Mouse (Mus musculus) ES-Bruce4 (cell line): ENCODE data around the gene Slc12a3. TPM values are rescaled to one million over a fixed set of nuclear protein-coding genes. Genes with fewer than 3 reads are reported as not detected.

Source experiments
- H3K27ac ChIP-seq: 2 replicates; pipeline ENCODE4 v1.5.1; 2012; ENCODE audit warnings: low read length, inconsistent platforms; ENCODE audit not compliant: insufficient read depth
- H3K27me3 ChIP-seq: 2 replicates; pipeline ENCODE4 v1.6.1; 2012; ENCODE audit warnings: mild to moderate bottlenecking, low read length, inconsistent platforms; ENCODE audit not compliant: control insufficient read depth, poor library complexity, insufficient read depth, severe bottlenecking
- H3K36me3 ChIP-seq: 2 replicates; pipeline ENCODE4 v1.6.1; 2012; ENCODE audit warnings: inconsistent platforms, mild to moderate bottlenecking, low read length, moderate library complexity; ENCODE audit not compliant: control insufficient read depth, poor library complexity, insufficient read depth, severe bottlenecking
- H3K4me1 ChIP-seq: one replicate; pipeline ENCODE4 v1.8.1; 2011; ENCODE audit warnings: low read length; ENCODE audit not compliant: control insufficient read depth, insufficient read depth
- H3K4me3 ChIP-seq: 2 replicates; pipeline ENCODE4 v1.5.1; 2011; ENCODE audit warnings: low read depth, mild to moderate bottlenecking, low read length
- H3K9ac ChIP-seq: 2 replicates; pipeline ENCODE4 v1.6.1; 2012; ENCODE audit warnings: low read depth, mild to moderate bottlenecking, inconsistent platforms; ENCODE audit not compliant: poor library complexity, severe bottlenecking
- H3K9me3 ChIP-seq: replicated peaks from 2 replicates; pipeline ENCODE4 v1.6.1; 2012; ENCODE audit warnings: mild to moderate bottlenecking, low read length, inconsistent platforms; ENCODE audit not compliant: control insufficient read depth, poor library complexity, insufficient read depth, severe bottlenecking
- CTCF ChIP-seq: IDR thresholded peaks from one replicate; pipeline ENCODE4 v1.8.1; 2011; ENCODE audit warnings: low read depth, low read length
- EP300 ChIP-seq: IDR thresholded peaks from 2 replicates; pipeline ENCODE4 v1.6.1; 2011; ENCODE audit warnings: low read depth, low read length; ENCODE audit not compliant: insufficient read depth
- POLR2A ChIP-seq: IDR thresholded peaks from one replicate; pipeline ENCODE4 v1.8.1; 2011; ENCODE audit warnings: low read length; ENCODE audit not compliant: insufficient read depth
- polyA plus RNA-seq: library from polyadenylated mRNA; stranded (reverse); fragments of >200 nt; gene quantifications from 2 replicates; pipeline ENCODE4 v1.2.4, GENCODE M21; 2011; ENCODE audit warnings: low read depth; ENCODE audit not compliant: missing spikeins, insufficient read depth, insufficient read length

Gene Slc12a3
- polyA plus RNA-seq, 1 experiment, result not detected

GRCm38 (mm10) chr8:94337559-94337958 is 8.6 kb downstream of the Slc12a3 start:
- H3K27me3 ChIP-seq, result no peaks in the 10 kb centered on the region
- no peaks in the 10 kb centered on the region for H3K36me3 ChIP-seq
- H3K27ac ChIP-seq, result no peak overlapping the region
- no peak overlapping the region for H3K9ac ChIP-seq
- no peak for TF ChIP-seq CTCF
- TF ChIP-seq POLR2A, result no peak
- no peak for TF ChIP-seq EP300
- H3K4me3 ChIP-seq, result no peak overlapping the region
- H3K9me3 ChIP-seq, result no peaks in the 10 kb centered on the region
- H3K4me1 ChIP-seq, result no peaks in the 10 kb centered on the region

DNA sequence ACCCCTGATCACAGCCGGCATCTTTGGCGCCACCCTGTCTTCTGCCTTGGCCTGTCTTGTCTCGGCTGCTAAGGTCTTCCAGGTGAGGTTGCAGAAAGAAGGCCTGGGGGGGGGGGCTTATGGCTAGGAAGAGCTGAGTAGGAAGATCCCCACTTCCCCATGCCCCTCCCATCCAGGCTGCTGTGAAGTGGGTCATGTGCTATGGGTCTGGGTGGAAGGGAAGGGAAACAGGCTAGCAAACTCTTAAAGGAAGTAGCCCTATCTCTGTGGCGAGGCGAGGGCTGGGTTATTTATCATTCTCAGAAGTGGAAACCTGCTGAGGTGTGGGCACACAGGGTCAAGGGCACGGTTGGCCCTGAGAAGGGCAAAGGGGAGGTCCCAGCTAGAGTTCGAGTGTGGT is 11.8 kb downstream of the Slc12a3 start:
- Histone ChIP-seq H3K27ac (no peak overlapping the region), H3K36me3 (no peaks in the 10 kb centered on the region), H3K4me3 (no peak overlapping the region), H3K9me3 (no peaks in the 10 kb centered on the region), H3K9ac (no peak overlapping the region), H3K4me1 (no peaks in the 10 kb centered on the region), H3K27me3 (no peaks in the 10 kb centered on the region)
- no peak for TF ChIP-seq EP300
- no peak for TF ChIP-seq POLR2A
- TF ChIP-seq CTCF, result no peak

GRCm38 (mm10) chr8:94342691-94343090 is 13.7 kb downstream of the Slc12a3 start:
- Histone ChIP-seq H3K9me3 (no peaks in the 10 kb centered on the region), H3K4me3 (no peak overlapping the region), H3K27ac (no peak overlapping the region), H3K36me3 (no peaks in the 10 kb centered on the region), H3K27me3 (no peaks in the 10 kb centered on the region), H3K9ac (no peak overlapping the region), H3K4me1 (no peaks in the 10 kb centered on the region)
- TF ChIP-seq EP300 (no peak), POLR2A (no peak), CTCF (no peak)

GRCm38 (mm10) chr8:94343290-94343689 is 14.3 kb downstream of the Slc12a3 start:
- Histone ChIP-seq H3K4me1 (no peaks in the 10 kb centered on the region), H3K27ac (no peak overlapping the region), H3K9ac (no peak overlapping the region), H3K36me3 (no peaks in the 10 kb centered on the region), H3K9me3 (no peaks in the 10 kb centered on the region), H3K4me3 (no peak overlapping the region), H3K27me3 (no peaks in the 10 kb centered on the region)
- TF ChIP-seq EP300, result no peak
- TF ChIP-seq CTCF, result no peak
- TF ChIP-seq POLR2A, result no peak

- no peaks in the 10 kb centered on the region for H3K36me3 ChIP-seq
- no peak overlapping the region for H3K9ac ChIP-seq
- H3K27me3 ChIP-seq, result no peaks in the 10 kb centered on the region
- TF ChIP-seq POLR2A, result no peak
- no peak for TF ChIP-seq EP300
- no peak for TF ChIP-seq CTCF
- no peaks in the 10 kb centered on the region for H3K9me3 ChIP-seq
- H3K4me1 ChIP-seq, result no peaks in the 10 kb centered on the region
- H3K27ac ChIP-seq, result no peak overlapping the region
- H3K4me3 ChIP-seq, result no peak overlapping the region
Measured at GRCm38 (mm10) chr8:94343778-94344320, 14.8 kb downstream of the Slc12a3 start.

GRCm38 (mm10) chr8:94345657-94346056 is 16.7 kb downstream of the Slc12a3 start:
- Histone ChIP-seq H3K27ac (no peak overlapping the region), H3K9me3 (no peaks in the 10 kb centered on the region), H3K27me3 (no peaks in the 10 kb centered on the region), H3K36me3 (no peaks in the 10 kb centered on the region), H3K4me3 (no peak overlapping the region), H3K4me1 (no peaks in the 10 kb centered on the region), H3K9ac (no peak overlapping the region)
- TF ChIP-seq POLR2A (no peak), EP300 (no peak), CTCF (no peak)
